Mouse (Mus musculus) spleen, adult 12 weeks (tissue): ENCODE results near the gene Lcat.
"Not testable (repeated sequence)": the region's sequence is repeated elsewhere in the genome, so short reads cannot be mapped to it uniquely, and the experiment has no call there.

Experiments used
- DNase-seq: peaks from one replicate; pipeline ENCODE4 v3.0.0; 2022; ENCODE audit warnings: low spot score

The Lcat gene

DNA sequence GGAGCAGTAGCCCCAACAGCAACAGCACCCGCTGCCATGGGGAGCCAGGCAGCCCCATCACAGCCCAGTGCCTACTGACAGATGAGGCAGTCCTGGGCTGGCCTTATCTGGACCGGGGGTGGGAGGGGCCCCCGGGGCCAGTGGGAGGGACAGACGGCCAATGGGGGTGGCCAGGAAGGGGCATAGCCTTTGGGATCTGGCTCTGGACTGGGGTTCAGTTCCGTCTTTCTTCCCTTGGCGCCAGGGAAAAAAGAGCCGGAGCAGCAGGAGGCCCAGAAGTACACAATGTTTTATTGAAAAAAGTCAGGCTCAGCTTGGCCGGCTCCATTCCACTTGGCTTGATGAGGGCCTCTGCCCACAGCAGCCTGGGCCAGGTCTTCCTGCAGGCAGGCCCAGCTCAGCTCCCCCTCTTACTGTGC is at the start of gene Lcat:
Gene Lcat (minus strand): TSS at position 62 of the 419 bp plus-strand sequence.
- DNase-seq = no peak

- DNase-seq = peak; percentile 49
Measured at GRCm38 (mm10) chr8:105992499-105992898, 49.3 kb upstream of the Lcat start.

- DNase-seq = no peak
Measured at GRCm38 (mm10) chr8:105991546-105991945, 48.4 kb upstream of the Lcat start.

DNA sequence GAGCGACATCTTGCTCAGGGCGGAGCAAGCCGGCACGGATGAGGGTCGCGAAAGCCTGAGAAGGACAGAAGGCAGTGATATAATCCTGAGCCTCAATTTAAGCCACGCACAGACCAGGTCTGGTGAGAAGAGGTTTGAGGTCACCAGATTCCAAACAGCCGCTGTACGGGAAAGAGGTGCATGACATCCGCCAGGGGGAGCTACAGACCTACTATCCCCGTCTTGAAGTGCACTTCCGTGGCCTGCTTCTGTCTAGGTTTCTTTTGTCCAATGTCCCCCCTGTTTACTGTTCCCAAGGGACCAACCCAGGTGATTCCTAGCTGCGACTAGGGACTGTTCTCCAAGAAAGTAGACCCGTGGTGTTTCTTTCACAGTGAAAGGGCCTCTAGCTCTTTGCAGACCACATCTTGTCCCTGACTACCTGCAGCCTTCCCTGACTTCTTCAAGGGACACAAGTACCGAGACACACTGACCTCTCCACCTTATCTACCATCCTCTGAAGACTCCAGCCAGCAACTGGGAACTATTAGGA is 47.7 kb upstream of the Lcat start, which contains the start of gene Dus2:
Gene Dus2 (plus strand): TSS at position 482 of the 532 bp plus-strand sequence.
- peak; percentile 69 for DNase-seq

GRCm38 (mm10) chr8:105988546-105988945 is 45.4 kb upstream of the Lcat start:
- DNase-seq = no peak

DNA sequence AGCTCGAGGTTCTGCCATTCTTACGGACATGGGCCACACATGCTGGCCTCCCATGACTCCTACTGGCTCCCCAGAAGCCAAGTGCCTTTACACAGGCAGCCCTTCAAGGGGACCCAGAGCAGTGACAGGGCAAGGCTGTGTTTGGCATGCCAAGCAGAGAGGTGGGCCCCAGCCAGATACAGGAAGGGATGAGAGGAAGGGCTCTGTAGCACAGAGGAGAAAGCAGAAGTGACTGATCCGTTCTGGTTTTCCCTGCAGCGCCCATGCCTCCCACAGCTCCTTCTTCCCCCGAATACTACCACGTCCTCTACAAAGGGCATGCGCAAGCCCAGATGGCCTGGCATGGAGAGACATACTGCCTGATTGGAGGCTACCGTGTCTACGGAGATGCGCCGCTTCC is 40.2 kb upstream of the Lcat start:
- DNase-seq = not testable (repeated sequence)

- no peak for DNase-seq
Measured at GRCm38 (mm10) chr8:105981146-105981545, 38.0 kb upstream of the Lcat start.

GRCm38 (mm10) chr8:105979325-105979724 is 36.1 kb upstream of the Lcat start, which contains the start of gene Dpep3:
Gene Dpep3, minus strand, starts transcription at chr8:105979429.
- DNase-seq = no peak

- no peak for DNase-seq
Measured at GRCm38 (mm10) chr8:105975363-105975762, 32.2 kb upstream of the Lcat start.

DNA sequence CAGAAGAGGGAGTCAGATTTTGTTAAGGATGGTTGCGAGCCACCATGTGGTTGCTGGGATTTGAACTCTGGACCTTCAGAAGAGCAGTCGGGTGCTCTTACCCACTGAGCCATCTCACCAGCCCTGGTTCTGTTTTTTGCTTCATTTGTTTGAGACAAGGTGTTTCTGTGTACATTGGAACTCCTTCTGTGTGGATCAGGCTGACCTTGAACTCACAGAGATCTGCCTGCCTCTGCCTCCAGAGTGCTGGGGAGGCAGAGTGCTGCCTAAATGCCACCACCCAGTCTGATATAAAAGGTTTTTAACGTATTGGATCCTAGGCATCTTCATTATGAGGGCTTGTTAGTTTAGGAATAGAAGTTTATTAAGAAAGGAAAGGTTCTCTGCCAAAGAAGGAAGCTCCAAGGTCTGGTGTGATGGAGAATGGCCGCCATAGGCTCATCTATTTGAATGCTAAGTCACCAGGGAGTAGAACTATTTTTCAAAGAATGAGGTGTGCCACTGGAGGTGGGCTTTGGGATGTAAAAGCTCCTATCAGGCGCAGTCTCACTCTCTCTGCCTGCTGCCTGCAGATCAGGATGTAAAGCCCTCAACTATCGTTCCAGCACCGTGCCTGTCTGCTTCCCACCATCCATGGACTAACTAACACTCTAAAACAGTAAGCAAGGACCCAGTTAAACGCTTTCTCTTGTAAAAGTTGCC is 28.0 kb upstream of the Lcat start:
- no peak for DNase-seq

DNA sequence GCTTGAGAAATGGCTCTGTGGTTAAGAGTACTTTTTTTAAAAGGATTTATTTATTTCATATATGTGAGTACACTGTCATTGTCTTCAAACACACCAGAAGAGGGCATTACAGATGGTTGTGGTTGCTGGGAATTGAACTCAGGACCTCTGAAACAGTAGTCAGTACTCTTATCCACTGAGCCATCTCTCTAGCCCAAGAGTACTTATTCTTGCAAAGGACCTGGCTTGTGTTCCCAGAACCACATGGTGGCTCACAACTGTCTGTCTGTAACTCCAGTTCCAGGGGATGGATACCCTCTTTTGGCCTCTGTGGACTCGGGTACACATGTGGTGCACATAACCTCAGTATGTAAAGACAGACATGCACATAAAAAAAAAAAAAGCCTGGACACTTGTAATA is 26.2 kb upstream of the Lcat start:
- DNase-seq = no peak

GRCm38 (mm10) chr8:105966692-105967311 is 23.6 kb upstream of the Lcat start:
- DNase-seq = peak; percentile 33

DNA sequence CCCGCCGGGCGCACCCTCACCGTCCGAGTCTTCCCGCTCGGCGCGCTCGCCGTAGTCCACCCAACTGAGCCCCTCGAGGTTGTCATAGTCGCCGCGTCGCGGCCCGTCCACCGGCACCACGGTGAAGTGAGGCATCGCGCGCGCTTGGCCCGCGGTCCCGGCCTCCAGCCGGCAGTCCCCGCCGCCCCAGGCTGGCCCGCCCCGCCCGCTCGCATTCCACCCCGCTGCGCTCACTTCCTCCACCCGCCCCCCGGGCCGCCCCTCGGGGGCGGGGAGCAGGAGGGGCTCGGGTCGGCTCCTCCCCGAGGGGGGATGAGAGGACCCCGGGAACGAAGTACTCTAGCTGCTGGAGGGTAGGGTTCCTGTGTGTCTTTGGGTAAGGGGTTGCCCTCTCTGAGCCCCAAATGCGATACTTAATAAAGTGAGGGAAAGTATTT is 22.7 kb upstream of the Lcat start, which contains the start of gene Slc12a4:
Gene Slc12a4 (minus strand): TSS at position 193 of the 437 bp plus-strand sequence.
- peak; percentile 59 for DNase-seq

- DNase-seq = peak; percentile 38
Measured at GRCm38 (mm10) chr8:105965266-105965904, 22.2 kb upstream of the Lcat start.

DNA sequence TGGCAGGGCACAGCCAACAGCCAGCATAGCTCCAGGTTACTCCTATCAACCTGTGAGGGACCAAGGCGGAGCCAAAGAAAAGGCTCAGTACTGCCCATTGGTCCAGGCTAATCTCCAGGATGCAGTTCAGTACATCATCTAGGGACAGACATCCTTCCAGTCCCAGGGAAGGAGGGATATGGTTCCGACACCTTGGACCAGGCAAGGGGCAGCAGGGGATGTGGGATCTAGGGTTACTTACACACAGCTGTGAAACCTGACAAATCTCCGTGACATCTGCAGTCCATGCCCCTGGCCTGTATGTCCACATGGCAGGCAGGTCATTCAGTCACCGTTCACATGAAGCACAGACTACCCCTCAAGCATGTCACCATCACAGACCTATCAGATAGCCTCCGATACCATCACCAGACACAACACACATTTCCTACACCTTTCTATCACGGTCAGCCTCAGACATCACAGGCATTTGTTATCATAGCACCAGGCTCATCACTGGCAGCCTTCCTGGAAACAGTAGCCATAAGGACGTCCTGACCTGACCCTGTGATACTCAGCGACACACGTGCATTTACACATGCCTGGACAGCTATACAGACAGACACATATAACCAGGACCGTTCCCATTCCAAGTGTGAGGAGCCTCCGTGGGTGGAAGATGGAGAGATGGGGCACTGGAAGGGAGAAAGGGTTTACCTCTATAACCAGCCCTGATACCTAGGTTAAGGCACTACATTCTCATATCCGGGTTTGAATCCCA is 21.5 kb upstream of the Lcat start:
- no peak for DNase-seq

GRCm38 (mm10) chr8:105961536-105961935 is 18.4 kb upstream of the Lcat start:
- DNase-seq = no peak

DNA sequence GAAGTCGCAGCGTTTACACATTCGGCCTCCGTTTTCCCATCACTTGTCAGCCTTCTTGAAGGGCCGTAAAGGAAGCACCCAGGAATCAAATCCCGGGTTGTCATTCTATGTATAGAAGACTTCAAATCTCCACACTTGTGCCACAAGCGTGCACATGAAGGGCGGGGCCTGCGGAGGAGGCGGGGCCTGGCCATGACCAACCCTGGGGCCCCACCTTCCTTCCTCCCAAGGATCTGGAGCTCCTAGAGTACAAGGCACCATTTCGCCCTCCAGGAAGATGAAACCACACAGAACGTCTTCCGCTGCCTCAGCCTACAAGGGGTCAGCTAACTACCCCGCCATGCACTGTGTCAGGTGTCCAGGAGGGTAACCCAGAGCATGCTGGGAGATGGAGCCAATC is 17.9 kb upstream of the Lcat start:
- no peak for DNase-seq

- no peak for DNase-seq
Measured at GRCm38 (mm10) chr8:105959350-105959749, 16.2 kb upstream of the Lcat start.

DNA sequence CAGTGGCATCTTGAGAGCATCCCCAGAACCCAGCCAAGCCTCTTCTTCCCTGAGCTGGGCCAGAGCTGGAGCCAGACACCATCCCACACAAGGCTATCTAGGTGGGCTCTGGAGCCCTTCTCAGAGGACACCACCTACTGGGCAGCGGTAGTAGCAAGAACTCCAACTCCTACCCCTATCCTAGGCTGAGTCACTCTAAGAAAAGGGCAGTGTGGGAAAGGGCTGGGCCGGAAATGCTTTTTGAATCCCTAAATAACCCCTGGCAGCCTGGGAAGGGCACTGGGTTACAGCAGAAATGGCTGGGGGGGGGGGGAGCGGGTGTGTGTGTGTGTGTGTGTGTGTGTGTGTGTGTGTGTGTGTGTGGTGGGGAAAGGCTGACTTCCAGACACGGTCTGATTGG is 14.6 kb upstream of the Lcat start:
- DNase-seq = no peak

GRCm38 (mm10) chr8:105956556-105956955 is 13.4 kb upstream of the Lcat start:
- no peak for DNase-seq

GRCm38 (mm10) chr8:105951057-105951659 is 8.0 kb upstream of the Lcat start:
- DNase-seq = no peak
